Mouse (Mus musculus): ENCODE measurements at regions not wholly inside any gene's neighbourhood (a gene's known extent, or its start where the extent isn't known, plus 50 kb on each side); places are given as distances from the start of the nearest gene placed in this dataset.
A peak's percentile ranks its signal among the peaks of the same experiment; 100 is the strongest.

- peak; percentile 81 for DNase-seq (ENCODE audit: low spot score)
- peak; percentile 85; the same call in 1 of the 2 replicates for ATAC-seq (replicated peaks; ENCODE audit: low FRiP score, low read depth)
- Histone ChIP-seq H3K27me3 (ENCODE audit: insufficient read depth, low read length) (no peaks in the 10 kb centered on the region), H3K36me3 (ENCODE audit: insufficient read depth, low read length) (no peaks in the 10 kb centered on the region), H3K4me1 (replicated peaks; ENCODE audit: insufficient read depth, low read length) (no peaks in the 10 kb centered on the region), H3K4me3 (replicated peaks; ENCODE audit: low read depth, low read length) (no peak overlapping the region), H3K27ac (no peak overlapping the region), H3K9ac (ENCODE audit: low read depth, low read length) (no peak overlapping the region), H3K9me3 (replicated peaks; ENCODE audit: low read length) (no peaks in the 10 kb centered on the region), H3K4me2 (ENCODE audit: low read length) (no peak overlapping the region)
- peak; percentile 83 for TF ChIP-seq CTCF (IDR thresholded peaks at IDR 0.05; ENCODE audit: low read depth)
- 6% methylated on average over 2 of the region's 2 CpGs for WGBS
These were observed 66.4 kb upstream of the Htr1a start for GRCm38 (mm10) chr13:105377038-105377437.

- no peak for TF ChIP-seq CTCF (IDR thresholded peaks at IDR 0.05; ENCODE audit: low read depth)
- WGBS, result 82% methylated on average over 9 of the region's 9 CpGs
- Histone ChIP-seq H3K27ac (no peak overlapping the region), H3K4me2 (ENCODE audit: low read length) (no peak overlapping the region), H3K4me3 (replicated peaks; ENCODE audit: low read depth, low read length) (no peak overlapping the region), H3K4me1 (replicated peaks; ENCODE audit: insufficient read depth, low read length) (no peaks in the 10 kb centered on the region), H3K36me3 (ENCODE audit: insufficient read depth, low read length) (no peaks in the 10 kb centered on the region), H3K9ac (ENCODE audit: low read depth, low read length) (no peak overlapping the region), H3K9me3 (replicated peaks; ENCODE audit: low read length) (no peaks in the 10 kb centered on the region), H3K27me3 (ENCODE audit: insufficient read depth, low read length) (no peaks in the 10 kb centered on the region)
- DNase-seq (ENCODE audit: low spot score) (no peak), ATAC-seq (replicated peaks; ENCODE audit: low FRiP score, low read depth) (no peak)
These were observed 64.9 kb upstream of the Htr1a start for GRCm38 (mm10) chr13:105378587-105378986.

- TF ChIP-seq CTCF (IDR thresholded peaks at IDR 0.05; ENCODE audit: low read depth), result no peak
- Histone ChIP-seq H3K4me1 (replicated peaks; ENCODE audit: insufficient read depth, low read length) (no peaks in the 10 kb centered on the region), H3K9me3 (replicated peaks; ENCODE audit: low read length) (no peaks in the 10 kb centered on the region), H3K27ac (no peak overlapping the region), H3K4me3 (replicated peaks; ENCODE audit: low read depth, low read length) (no peak overlapping the region), H3K4me2 (ENCODE audit: low read length) (no peak overlapping the region), H3K27me3 (ENCODE audit: insufficient read depth, low read length) (no peaks in the 10 kb centered on the region), H3K36me3 (ENCODE audit: insufficient read depth, low read length) (no peaks in the 10 kb centered on the region), H3K9ac (ENCODE audit: low read depth, low read length) (no peak overlapping the region)
- DNase-seq (ENCODE audit: low spot score) (no peak), ATAC-seq (replicated peaks; ENCODE audit: low FRiP score, low read depth) (no peak)
- 55% methylated on average over 4 of the region's 4 CpGs for WGBS
These were observed 56.2 kb upstream of the Htr1a start for GRCm38 (mm10) chr13:105387016-105387772.

Data from kidney, postnatal 0 days (tissue).